In the genomic region with DNA sequence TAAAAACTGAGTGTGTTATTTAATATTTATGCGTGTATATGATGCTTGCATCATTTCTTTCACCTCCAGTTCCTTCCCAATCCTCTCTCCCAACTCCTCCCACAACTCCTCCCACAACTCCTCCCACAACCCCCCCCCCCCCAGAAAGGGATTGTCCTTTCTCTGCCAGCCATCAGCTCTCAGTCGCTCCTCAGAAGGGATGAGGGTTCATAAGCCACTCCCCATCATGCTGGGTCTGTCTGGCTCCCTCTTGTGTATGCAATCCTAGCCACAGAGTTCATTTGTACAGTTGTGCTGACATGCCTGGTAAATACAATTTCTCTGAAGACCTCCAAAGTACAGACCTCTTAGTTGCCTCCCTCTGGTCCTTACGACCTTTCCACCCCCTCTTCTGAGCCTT, we compare ENCODE assay signal across 9 mouse cellular contexts. TPM values are rescaled to one million over a fixed set of nuclear protein-coding genes. Genes with fewer than 3 reads are reported as not detected.
A peak's percentile ranks its signal among the peaks of the same experiment; 100 is the strongest.
DNase-seq lines count a peak whose midpoint lies in the region; ATAC-seq and TF ChIP-seq lines count a peak whose summit lies in the region.
"Had no signal": no experiment of that assay in that cellular context is flagged by ENCODE, and none has a peak within 500 bp of the region (broad histone marks: within the 10 kb centered on the region; RNA-seq: fewer than 3 reads in every experiment).

No protein-coding gene starts in this region.

- DNase-seq in hindbrain, embryonic 10.5 days (ENCODE audit: low spot score): peak; percentile 29
- peak; percentile 4 for DNase-seq in brain, embryonic 18.5 days (ENCODE audit: low read depth, low spot score)
- DNase-seq in hindbrain, postnatal 0 days (ENCODE audit: low spot score): peak; percentile 49
- DNase-seq in midbrain, postnatal 0 days (ENCODE audit: low spot score): peak; percentile 58
- no peak for DNase-seq in left cerebral cortex, postnatal 14 days (ENCODE audit: low spot score in 2 of 2)
- no peak for DNase-seq in layer of hippocampus, postnatal 36 days
- DNase-seq in thymus, postnatal 36 days: no peak

- H3K4me3 ChIP-seq in hindbrain, embryonic 10.5 days: no peak overlapping the region
- H3K4me3 ChIP-seq in hindbrain, embryonic 13.5 days: no peak overlapping the region
- H3K4me3 ChIP-seq in hindbrain, postnatal 0 days (ENCODE audit: low read length): no peak overlapping the region
- no peak overlapping the region for H3K4me3 ChIP-seq in midbrain, postnatal 0 days (ENCODE audit: low read depth, low read length)

- TF ChIP-seq CTCF in hindbrain, postnatal 0 days (IDR thresholded peaks at IDR 0.05; ENCODE audit: low read depth): peak; percentile 40
- peak; percentile 60 for TF ChIP-seq CTCF in midbrain, postnatal 0 days (IDR thresholded peaks at IDR 0.05)

- no peak overlapping the region for H3K4me2 ChIP-seq in hindbrain, embryonic 13.5 days
- no peak overlapping the region for H3K4me2 ChIP-seq in hindbrain, postnatal 0 days (ENCODE audit: low read depth, low read length)
- no peak overlapping the region for H3K4me2 ChIP-seq in midbrain, postnatal 0 days (ENCODE audit: low read depth, low read length, poor library complexity, severe bottlenecking)

- H3K27ac ChIP-seq in hindbrain, embryonic 10.5 days: no peak overlapping the region
- H3K27ac ChIP-seq in hindbrain, embryonic 13.5 days: no peak overlapping the region
- H3K27ac ChIP-seq in hindbrain, postnatal 0 days: no peak overlapping the region
- no peak overlapping the region for H3K27ac ChIP-seq in midbrain, postnatal 0 days (ENCODE audit: low read depth, low read length)

- H3K4me1 ChIP-seq in hindbrain, embryonic 10.5 days (replicated peaks): peaks cover 4% of the 10 kb centered on the region; the same call in 1 of the 2 replicates
- H3K4me1 ChIP-seq in hindbrain, embryonic 13.5 days (replicated peaks): no peaks in the 10 kb centered on the region
- H3K4me1 ChIP-seq in hindbrain, postnatal 0 days (ENCODE audit: insufficient read depth, low read length): no peaks in the 10 kb centered on the region
- H3K4me1 ChIP-seq in midbrain, postnatal 0 days (ENCODE audit: insufficient read depth, low read length): no peaks in the 10 kb centered on the region

- WGBS in hindbrain, embryonic 10.5 days: 31% methylated on average over 3 of the region's 3 CpGs
- 31% methylated on average over 3 of the region's 3 CpGs for WGBS in hindbrain, embryonic 13.5 days
- WGBS in hindbrain, postnatal 0 days: 32% methylated on average over 3 of the region's 3 CpGs
- 33% methylated on average over 3 of the region's 3 CpGs for WGBS in midbrain, postnatal 0 days

- no peak for ATAC-seq in hindbrain, embryonic 13.5 days (ENCODE audit: low FRiP score)
- ATAC-seq in hindbrain, postnatal 0 days: peak; percentile 77
- peak; percentile 57; the same call in 1 of the 2 replicates for ATAC-seq in midbrain, postnatal 0 days (ENCODE audit: low FRiP score)
- ATAC-seq: Patski had no signal

- H3K9ac ChIP-seq in hindbrain, embryonic 13.5 days: no peak overlapping the region
- H3K9ac ChIP-seq in hindbrain, postnatal 0 days (replicated peaks; ENCODE audit: low read length): no peak overlapping the region
- no peak overlapping the region for H3K9ac ChIP-seq in midbrain, postnatal 0 days (replicated peaks; ENCODE audit: low read length, poor library complexity, severe bottlenecking)

- no peaks in the 10 kb centered on the region for H3K36me3 ChIP-seq in hindbrain, embryonic 10.5 days
- no peaks in the 10 kb centered on the region for H3K36me3 ChIP-seq in hindbrain, embryonic 13.5 days
- H3K36me3 ChIP-seq in hindbrain, postnatal 0 days (ENCODE audit: insufficient read depth, low read length): no peaks in the 10 kb centered on the region
- H3K36me3 ChIP-seq in midbrain, postnatal 0 days (ENCODE audit: insufficient read depth, low read length): no peaks in the 10 kb centered on the region

- H3K27me3 ChIP-seq in hindbrain, embryonic 10.5 days (ENCODE audit: insufficient read depth, poor library complexity, severe bottlenecking): no peaks in the 10 kb centered on the region
- no peaks in the 10 kb centered on the region for H3K27me3 ChIP-seq in hindbrain, embryonic 13.5 days
- no peaks in the 10 kb centered on the region for H3K27me3 ChIP-seq in hindbrain, postnatal 0 days (ENCODE audit: insufficient read depth, low read length)
- no peaks in the 10 kb centered on the region for H3K27me3 ChIP-seq in midbrain, postnatal 0 days (ENCODE audit: insufficient read depth, low read length)
- H3K27me3 ChIP-seq: Patski had no signal

- H3K9me3 ChIP-seq in hindbrain, embryonic 10.5 days: no peaks in the 10 kb centered on the region
- H3K9me3 ChIP-seq in hindbrain, embryonic 13.5 days: no peaks in the 10 kb centered on the region
- no peaks in the 10 kb centered on the region for H3K9me3 ChIP-seq in hindbrain, postnatal 0 days (ENCODE audit: low read length)
- no peaks in the 10 kb centered on the region for H3K9me3 ChIP-seq in midbrain, postnatal 0 days (ENCODE audit: low read length)

- intact Hi-C loops in left cerebral cortex, postnatal 14 days (cut with DNase I): no loop called here

RNA-seq across cellular contexts. Expression of a gene that starts 3.6 kb away (rescaled TPM):
- polyA plus RNA-seq in hindbrain, embryonic 10.5 days (2016; fragmentation: Nextera tagmentation; extraction: Ambion mirVana): not detected in 2 replicates
- polyA plus RNA-seq in hindbrain, embryonic 13.5 days (2015; fragmentation: Nextera tagmentation; extraction: Ambion mirVana): not detected in 2 replicates
- total RNA-seq in hindbrain, postnatal 0 days (2014; rRNA removed): not detected in 2 replicates
- not detected in 2 replicates for polyA plus RNA-seq in hindbrain, postnatal 0 days (2015; fragmentation: Nextera tagmentation; extraction: Ambion mirVana)
- 0.14 TPM in 1 of 2 replicates, not detected in the other for total RNA-seq in midbrain, postnatal 0 days (2014; rRNA removed)
- polyA plus RNA-seq in midbrain, postnatal 0 days (2015; fragmentation: Nextera tagmentation; extraction: Ambion mirVana): not detected in 2 replicates
- under 1 TPM in 1 of 2 experiments, not detected in 1; 0.08 TPM for total RNA-seq in left cerebral cortex, postnatal 14 days (2021)
- total RNA-seq in layer of hippocampus, postnatal 36 days (2021): not detected
- polyA plus RNA-seq: Patski had no signal

RNA-seq across cellular contexts. Expression of a gene that starts 11.4 kb away (rescaled TPM):
- 0.18 TPM in 1 of 2 replicates, not detected in the other for polyA plus RNA-seq in hindbrain, embryonic 10.5 days (2016; fragmentation: Nextera tagmentation; extraction: Ambion mirVana)
- 0.22 TPM in 1 of 2 replicates, not detected in the other for polyA plus RNA-seq in hindbrain, embryonic 13.5 days (2015; fragmentation: Nextera tagmentation; extraction: Ambion mirVana)
- total RNA-seq in hindbrain, postnatal 0 days (2014; rRNA removed): 0.16 and 0.29 TPM in 2 replicates
- 0.18 and 0.24 TPM in 2 replicates for polyA plus RNA-seq in hindbrain, postnatal 0 days (2015; fragmentation: Nextera tagmentation; extraction: Ambion mirVana)
- 0.66 and 1.8 TPM in 2 replicates for total RNA-seq in midbrain, postnatal 0 days (2014; rRNA removed)
- polyA plus RNA-seq in midbrain, postnatal 0 days (2015; fragmentation: Nextera tagmentation; extraction: Ambion mirVana): 0.35 and 0.36 TPM in 2 replicates
- total RNA-seq in left cerebral cortex, postnatal 14 days (2021): 1 to 10 TPM; 1.0 to 1.1 TPM
- 1 to 10 TPM in 1 of 2 experiments, under 1 TPM in 1; 0.55 to 1.0 TPM for total RNA-seq in layer of hippocampus, postnatal 36 days (2021)

RNA-seq across cellular contexts. Expression of a gene that starts 23.1 kb away (rescaled TPM):
- polyA plus RNA-seq in hindbrain, embryonic 10.5 days (2016; fragmentation: Nextera tagmentation; extraction: Ambion mirVana): 0.04 TPM in 1 of 2 replicates, not detected in the other
- not detected in 2 replicates for polyA plus RNA-seq in hindbrain, embryonic 13.5 days (2015; fragmentation: Nextera tagmentation; extraction: Ambion mirVana)
- 0.21 TPM in 1 of 2 replicates, not detected in the other for total RNA-seq in hindbrain, postnatal 0 days (2014; rRNA removed)
- polyA plus RNA-seq in hindbrain, postnatal 0 days (2015; fragmentation: Nextera tagmentation; extraction: Ambion mirVana): not detected in 2 replicates
- total RNA-seq in midbrain, postnatal 0 days (2014; rRNA removed): 0.27 TPM in 1 of 2 replicates, not detected in the other
- 0.05 TPM in 1 of 2 replicates, not detected in the other for polyA plus RNA-seq in midbrain, postnatal 0 days (2015; fragmentation: Nextera tagmentation; extraction: Ambion mirVana)
- total RNA-seq in left cerebral cortex, postnatal 14 days (2021): not detected
- total RNA-seq in layer of hippocampus, postnatal 36 days (2021): under 1 TPM; 0.07 to 0.20 TPM
- polyA plus RNA-seq: Patski had no signal

RNA-seq across cellular contexts. Expression of a gene that starts 25.1 kb away (rescaled TPM):
- 0.05 TPM in 1 of 2 replicates, not detected in the other for polyA plus RNA-seq in hindbrain, embryonic 10.5 days (2016; fragmentation: Nextera tagmentation; extraction: Ambion mirVana)
- 0.04 TPM in 1 of 2 replicates, not detected in the other for polyA plus RNA-seq in hindbrain, embryonic 13.5 days (2015; fragmentation: Nextera tagmentation; extraction: Ambion mirVana)
- total RNA-seq in hindbrain, postnatal 0 days (2014; rRNA removed): not detected in 2 replicates
- polyA plus RNA-seq in hindbrain, postnatal 0 days (2015; fragmentation: Nextera tagmentation; extraction: Ambion mirVana): 0.09 and 0.16 TPM in 2 replicates
- total RNA-seq in midbrain, postnatal 0 days (2014; rRNA removed): not detected in 2 replicates
- polyA plus RNA-seq in midbrain, postnatal 0 days (2015; fragmentation: Nextera tagmentation; extraction: Ambion mirVana): not detected in 2 replicates
- total RNA-seq in left cerebral cortex, postnatal 14 days (2021): under 1 TPM; 0.13 to 0.18 TPM
- under 1 TPM; 0.08 to 0.40 TPM for total RNA-seq in layer of hippocampus, postnatal 36 days (2021)

RNA-seq across cellular contexts. Expression of a gene that starts 34.4 kb away (rescaled TPM):
- polyA plus RNA-seq in hindbrain, embryonic 10.5 days (2016; fragmentation: Nextera tagmentation; extraction: Ambion mirVana): 101 and 116 TPM in 2 replicates
- polyA plus RNA-seq in hindbrain, embryonic 13.5 days (2015; fragmentation: Nextera tagmentation; extraction: Ambion mirVana): 159 and 160 TPM in 2 replicates
- total RNA-seq in hindbrain, postnatal 0 days (2014; rRNA removed): 85.5 and 92.8 TPM in 2 replicates
- 167 TPM in 2 replicates for polyA plus RNA-seq in hindbrain, postnatal 0 days (2015; fragmentation: Nextera tagmentation; extraction: Ambion mirVana)
- 90.5 and 94.0 TPM in 2 replicates for total RNA-seq in midbrain, postnatal 0 days (2014; rRNA removed)
- polyA plus RNA-seq in midbrain, postnatal 0 days (2015; fragmentation: Nextera tagmentation; extraction: Ambion mirVana): 156 and 159 TPM in 2 replicates
- 100 to 1,000 TPM; 119 to 121 TPM for total RNA-seq in left cerebral cortex, postnatal 14 days (2021)
- 100 to 1,000 TPM; 142 to 155 TPM for total RNA-seq in layer of hippocampus, postnatal 36 days (2021)

Comparison
In these comparisons a context has a peak if more than half of its experiments do, and no peak if none do; other contexts are left out.
1. DNase-seq: peak in hindbrain, embryonic 10.5 days (single experiment), brain, embryonic 18.5 days (single experiment), hindbrain, postnatal 0 days (single experiment) and midbrain, postnatal 0 days (single experiment); none in left cerebral cortex, postnatal 14 days (0 of 2), layer of hippocampus, postnatal 36 days (0 of 2) and thymus, postnatal 36 days (0 of 2).